Mouse (Mus musculus) heart, adult 18-20 months (tissue): ENCODE data around the gene Fxr2. TPM values are rescaled to one million over a fixed set of nuclear protein-coding genes. Genes with fewer than 3 reads are reported as not detected.
A peak's percentile ranks its signal among the peaks of the same experiment; 100 is the strongest.
"Not testable (repeated sequence)": the region's sequence is repeated elsewhere in the genome, so short reads cannot be mapped to it uniquely, and the experiment has no call there.

Source experiments
- DNase-seq, 2 experiments: peaks; one replicate each; pipeline ENCODE4 v3.0.0; 2021 to 2022; ENCODE audit warnings: mixed read lengths in 1 of 2
- microRNA-seq, 2 experiments: library from miRNA; unstranded; fragments of <30 nt; microRNA quantifications; one replicate each; pipeline ENCODE4 v1.2.0; 2022
- total RNA-seq, 2 experiments: library from RNA; stranded (reverse); gene quantifications; 2 replicates each; pipeline ENCODE4 v1.2.3; 2021

Gene Fxr2
- total RNA-seq, 2 experiments from 2014 or later = 91.3 to 97.2 TPM

DNA sequence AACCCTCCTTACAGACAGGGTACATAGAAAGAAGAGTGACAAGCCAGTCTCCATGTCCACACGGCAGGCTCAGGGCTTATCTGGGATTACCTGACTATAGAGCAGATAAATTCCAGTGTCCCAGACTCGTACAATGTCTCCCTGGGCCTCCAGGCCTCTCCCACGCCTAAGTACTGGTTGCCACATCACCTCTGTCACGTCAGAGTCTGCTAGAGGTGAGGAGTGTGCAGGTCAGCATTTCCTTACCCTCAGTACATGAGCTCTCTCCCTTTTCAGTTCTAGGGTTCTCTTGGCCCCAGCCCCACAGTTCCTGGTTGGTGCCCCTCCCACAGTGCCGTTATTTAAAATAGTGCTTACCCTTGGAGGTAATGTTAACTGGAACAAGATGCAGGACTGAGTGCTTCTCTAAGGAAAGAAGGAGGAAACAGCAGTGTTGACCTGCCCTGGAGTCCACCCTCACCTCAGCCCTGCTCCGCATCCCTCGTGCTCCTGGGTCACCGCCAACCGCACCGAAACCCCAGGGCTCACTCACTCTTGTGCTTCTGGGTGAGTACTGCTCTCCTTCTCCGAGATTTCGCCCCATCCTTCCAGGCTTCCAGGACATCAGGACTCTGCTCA, 51.4 kb downstream of the Fxr2 start:
- peak; percentile 35 to 42 for DNase-seq

GRCm38 (mm10) chr11:69684936-69685335, 52.1 kb downstream of the Fxr2 start:
- DNase-seq = no peak

- DNase-seq = peak; percentile 90 to 95
Measured at GRCm38 (mm10) chr11:69685526-69686148, 52.8 kb downstream of the Fxr2 start, which contains the start of gene Tnfsf13. Gene Tnfsf13 (minus strand): TSS chr11:69685784.

DNA sequence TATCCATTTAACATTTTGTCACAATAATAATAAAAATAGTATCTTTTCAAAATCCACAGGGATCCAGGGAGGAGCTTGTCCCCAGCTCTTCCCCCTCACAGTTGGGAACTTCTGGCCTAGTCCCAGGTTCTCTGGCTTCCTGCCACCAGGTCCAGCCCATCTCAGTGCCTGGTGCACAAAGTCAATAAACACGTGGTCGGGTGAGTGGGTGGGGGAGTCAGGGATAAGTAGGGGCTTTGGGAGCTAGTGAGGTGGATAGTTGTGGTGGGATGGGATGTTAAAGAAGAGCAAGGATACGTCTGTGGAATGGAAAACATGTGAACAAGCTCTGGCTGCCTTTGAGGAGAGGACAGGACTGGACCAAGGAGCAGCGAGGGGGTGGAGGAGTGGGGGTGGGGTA, 53.6 kb downstream of the Fxr2 start:
- peak; percentile 90 to 91 for DNase-seq

DNA sequence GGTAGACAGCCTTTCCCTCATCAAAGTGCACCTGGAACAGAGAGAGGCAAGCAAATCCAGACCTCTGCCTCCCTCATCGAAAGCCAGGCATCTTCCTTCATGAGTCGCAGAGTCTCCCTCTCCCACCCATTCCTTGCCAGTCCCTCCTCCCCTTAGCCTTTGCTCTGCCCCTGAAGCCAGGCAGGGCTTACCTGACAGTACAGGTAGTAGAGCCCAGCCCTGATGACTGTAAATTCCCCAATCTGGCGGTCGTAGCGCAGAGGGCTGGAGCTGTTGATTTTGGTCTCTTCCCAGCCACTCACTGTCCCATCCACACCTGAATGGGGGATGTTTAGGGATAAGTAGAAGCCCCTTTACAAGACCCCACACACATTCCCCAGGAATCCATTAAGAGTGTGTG, 54.3 kb downstream of the Fxr2 start:
- no peak for DNase-seq

- no peak for DNase-seq
Measured at GRCm38 (mm10) chr11:69689891-69690290, 57.1 kb downstream of the Fxr2 start.

GRCm38 (mm10) chr11:69692196-69692811, 59.5 kb downstream of the Fxr2 start:
- peak in 1 of 2 experiments; percentile 60 for DNase-seq

DNA sequence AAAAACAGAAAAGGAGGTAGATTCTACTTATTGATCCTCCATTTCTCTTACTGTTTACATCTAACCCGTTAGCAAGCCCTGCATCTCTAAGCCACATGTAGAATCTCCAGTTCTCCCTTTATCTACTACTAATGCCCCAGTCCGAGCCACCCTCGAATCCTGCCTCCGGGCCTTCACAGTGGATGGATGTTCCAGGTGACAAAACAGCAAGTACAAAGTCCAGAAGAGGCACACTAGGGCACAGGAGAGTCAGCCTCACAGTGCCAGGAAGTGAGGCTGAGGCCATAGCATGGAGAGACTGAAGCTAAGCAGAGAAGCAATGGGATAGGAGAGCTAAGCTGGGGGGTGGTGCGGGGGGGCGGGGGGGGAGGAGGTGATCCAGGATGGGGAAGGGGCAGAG, 60.1 kb downstream of the Fxr2 start:
- DNase-seq = no peak

GRCm38 (mm10) chr11:69693421-69693965, 60.7 kb downstream of the Fxr2 start:
- DNase-seq = no peak

GRCm38 (mm10) chr11:69695046-69695360, 62.2 kb downstream of the Fxr2 start:
- DNase-seq = no peak

- DNase-seq = peak; percentile 89 to 92
Measured at GRCm38 (mm10) chr11:69695361-69696181, 62.8 kb downstream of the Fxr2 start, which contains the start of the genes Tnfsf12 and Tnfsfm13. Gene Tnfsf12 (minus strand): TSS chr11:69695849. Gene Tnfsfm13 (minus strand): TSS chr11:69696098.

DNA sequence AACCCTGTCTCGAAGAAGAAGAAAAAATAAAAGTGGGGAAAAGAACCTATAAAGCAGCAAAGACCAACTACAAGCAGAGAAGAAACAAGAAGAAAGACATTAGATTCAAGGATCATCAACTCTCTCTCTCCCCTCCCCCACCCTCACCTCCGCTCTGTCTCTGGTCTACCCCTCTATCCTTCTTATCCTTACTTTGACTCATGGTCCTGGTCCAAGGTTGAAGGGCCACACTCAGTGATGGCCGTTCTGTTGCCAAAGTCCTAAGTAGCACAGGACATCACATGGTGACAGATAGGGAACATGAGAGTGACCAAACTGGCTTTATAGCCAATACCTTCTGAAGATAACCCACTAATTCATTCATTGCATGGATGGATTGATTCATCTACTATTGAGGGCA, 64.6 kb downstream of the Fxr2 start:
- DNase-seq = no peak

- DNase-seq = no peak
Measured at GRCm38 (mm10) chr11:69698574-69698973, 65.8 kb downstream of the Fxr2 start.

DNA sequence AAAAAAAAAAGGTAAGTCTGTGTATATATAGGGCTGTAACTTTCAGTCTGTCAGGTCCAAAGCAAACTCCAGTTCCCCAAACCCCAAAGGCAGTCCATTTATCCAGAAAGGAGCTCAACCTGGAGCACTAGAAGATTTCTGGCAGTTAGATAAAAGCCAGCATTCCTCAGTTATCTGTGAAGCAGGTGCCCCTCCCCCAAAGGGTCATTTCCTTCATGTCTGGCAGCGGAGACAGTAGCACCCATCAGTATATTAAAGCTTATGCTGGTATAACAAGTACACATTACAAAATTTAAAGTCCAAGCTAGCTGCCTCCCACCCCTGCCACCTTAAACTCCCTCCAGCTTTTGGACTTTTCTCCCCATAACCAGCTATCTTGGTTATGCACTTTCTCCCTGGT, 66.8 kb downstream of the Fxr2 start:
- DNase-seq = no peak

DNA sequence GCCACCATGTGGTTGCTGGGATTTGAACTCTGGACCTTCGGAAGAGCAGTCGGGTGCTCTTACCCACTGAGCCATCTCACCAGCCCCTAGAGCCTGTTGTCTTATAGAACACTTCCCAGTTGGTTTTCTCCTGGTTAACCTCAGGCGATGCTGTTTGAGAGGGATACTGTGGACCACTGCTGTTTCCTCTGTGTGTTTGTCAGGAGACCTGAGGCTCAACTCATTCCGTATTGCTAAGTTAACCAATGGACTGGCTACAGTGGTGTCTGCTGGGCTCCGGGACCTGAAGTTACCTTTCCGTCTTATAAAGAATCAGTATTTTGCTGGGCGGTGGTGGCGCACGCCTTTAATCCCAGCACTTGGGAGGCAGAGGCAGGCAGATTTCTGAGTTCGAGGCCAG, 70.1 kb downstream of the Fxr2 start:
- not testable (repeated sequence) for DNase-seq

Small RNA genes lying within 50 kb of the gene (microRNA-seq; reads per million reads assigned to microRNA genes)
- gene Mir1934 (5.4 to 7.2 reads per million in 2 experiments), gene Mir467f (0 reads per million in 2 experiments)

Other genes with a start within 250 kb of the Fxr2 start
- 100 to 1,000 TPM; 112 to 118 TPM for gene Naa38, start 237.5 kb upstream of the Fxr2 start, total RNA-seq
- gene Cyb5d1, start 237.4 kb upstream of the Fxr2 start, total RNA-seq = 10 to 100 TPM; 30.2 to 32.2 TPM
- 10 to 100 TPM; 10.3 to 14.3 TPM for gene Tmem88, start 234.8 kb upstream of the Fxr2 start, total RNA-seq
- 10 to 100 TPM; 15.8 to 18.0 TPM for gene Kdm6b, start 219.3 kb upstream of the Fxr2 start, total RNA-seq
- under 1 TPM; 0.10 to 0.51 TPM for gene Dnah2, start 83.9 kb upstream of the Fxr2 start, total RNA-seq
- gene Efnb3, start 72.8 kb upstream of the Fxr2 start, total RNA-seq = 100 to 1,000 TPM; 111 to 140 TPM
- 1 to 10 TPM; 5.0 to 5.4 TPM for gene Wrap53, start 52.7 kb upstream of the Fxr2 start, total RNA-seq
- gene Trp53, start 52.6 kb upstream of the Fxr2 start, total RNA-seq = 10 to 100 TPM; 15.0 to 15.5 TPM
- 10 to 100 TPM; 15.2 to 16.4 TPM for gene Atp1b2, start 27.0 kb upstream of the Fxr2 start, total RNA-seq
- not detected for gene Shbg, start 15.1 kb upstream of the Fxr2 start, total RNA-seq
- gene Sat2, start 11.0 kb upstream of the Fxr2 start, total RNA-seq = 1 to 10 TPM; 3.3 to 3.8 TPM
- not detected for gene Sox15, start 22.3 kb downstream of the Fxr2 start, total RNA-seq
- 10 to 100 TPM; 12.3 to 15.6 TPM for gene Mpdu1, start 29.7 kb downstream of the Fxr2 start, total RNA-seq
- 10 to 100 TPM in 1 of 2 experiments, 1 to 10 TPM in 1; 7.3 to 10.5 TPM for gene Cd68, start 33.2 kb downstream of the Fxr2 start, total RNA-seq
- 100 to 1,000 TPM; 185 to 188 TPM for gene Eif4a1, start 39.4 kb downstream of the Fxr2 start, total RNA-seq
- 10 to 100 TPM; 27.3 to 35.1 TPM for gene Senp3, start 49.1 kb downstream of the Fxr2 start, total RNA-seq
- gene Tnfsf13, start 52.8 kb downstream of the Fxr2 start, total RNA-seq = 1 to 10 TPM; 1.5 to 1.7 TPM
- 10 to 100 TPM; 16.9 to 17.1 TPM for gene Tnfsf12, start 62.9 kb downstream of the Fxr2 start, total RNA-seq
- gene Tnfsfm13, start 63.1 kb downstream of the Fxr2 start, total RNA-seq = 1 to 10 TPM; 2.5 to 4.1 TPM
- gene Polr2a, start 125.6 kb downstream of the Fxr2 start, total RNA-seq = 10 to 100 TPM; 27.4 to 33.4 TPM
- gene Slc35g3, start 129.0 kb downstream of the Fxr2 start, total RNA-seq = not detected
- 10 to 100 TPM; 41.7 to 44.7 TPM for gene Zbtb4, start 132.9 kb downstream of the Fxr2 start, total RNA-seq
- gene Chrnb1, start 163.0 kb downstream of the Fxr2 start, total RNA-seq = 1 to 10 TPM; 2.0 to 4.6 TPM
- gene Fgf11, start 168.9 kb downstream of the Fxr2 start, total RNA-seq = 1 to 10 TPM; 2.6 to 3.0 TPM
- under 1 TPM; 0.17 to 0.49 TPM for gene Tmem102, start 172.6 kb downstream of the Fxr2 start, total RNA-seq
- gene Gm39566, start 182.3 kb downstream of the Fxr2 start, total RNA-seq = not detected
- not detected for gene Spem2, start 185.5 kb downstream of the Fxr2 start, total RNA-seq
- gene Spem1, start 189.2 kb downstream of the Fxr2 start, total RNA-seq = not detected
- 1 to 10 TPM; 3.3 to 3.9 TPM for gene Nlgn2, start 204.8 kb downstream of the Fxr2 start, total RNA-seq
- 100 to 1,000 TPM; 232 to 246 TPM for gene Tmem256, start 205.5 kb downstream of the Fxr2 start, total RNA-seq
- 10 to 100 TPM; 19.6 to 21.4 TPM for gene Plscr3, start 213.4 kb downstream of the Fxr2 start, total RNA-seq
- gene Tnk1, start 225.7 kb downstream of the Fxr2 start, total RNA-seq = not detected
- gene Tmem95, start 245.0 kb downstream of the Fxr2 start, total RNA-seq = not detected
- gene Kctd11, start 248.4 kb downstream of the Fxr2 start, total RNA-seq = 1 to 10 TPM; 2.0 to 2.5 TPM